Mouse (Mus musculus) C2C12 (cell line): Measurements from ENCODE around the gene Mroh8.

Experiments used
- CEBPB ChIP-seq: IDR thresholded peaks from one replicate; pipeline ENCODE4 v1.6.1; 2011; ENCODE audit warnings: low read depth, mild to moderate bottlenecking, control low read depth, moderate library complexity
- CTCF ChIP-seq: IDR thresholded peaks from one replicate; pipeline ENCODE4 v1.5.1; 2011; ENCODE audit not compliant: control insufficient read depth, insufficient read depth, insufficient read length
- FOSL1 ChIP-seq: IDR thresholded peaks from one replicate; pipeline ENCODE4 v1.8.0; 2011; ENCODE audit warnings: mild to moderate bottlenecking, low read length; ENCODE audit not compliant: poor library complexity, insufficient read depth, severe bottlenecking
- MAX ChIP-seq: IDR thresholded peaks from one replicate; pipeline ENCODE4 v1.6.1; 2011; ENCODE audit warnings: mild to moderate bottlenecking, control low read depth
- MYOD1 ChIP-seq: IDR thresholded peaks from one replicate; pipeline ENCODE4 v1.6.1; 2011; ENCODE audit warnings: low read depth; ENCODE audit not compliant: control insufficient read depth, insufficient read length
- MYOG ChIP-seq: IDR thresholded peaks from one replicate; pipeline ENCODE4 v1.6.1; 2011; ENCODE audit not compliant: control insufficient read depth, insufficient read length; ENCODE audit errors: extremely low read depth
- USF1 ChIP-seq: IDR thresholded peaks from one replicate; pipeline ENCODE4 v1.6.1; 2011; ENCODE audit warnings: low read depth, mild to moderate bottlenecking, control low read depth, moderate library complexity

DNA sequence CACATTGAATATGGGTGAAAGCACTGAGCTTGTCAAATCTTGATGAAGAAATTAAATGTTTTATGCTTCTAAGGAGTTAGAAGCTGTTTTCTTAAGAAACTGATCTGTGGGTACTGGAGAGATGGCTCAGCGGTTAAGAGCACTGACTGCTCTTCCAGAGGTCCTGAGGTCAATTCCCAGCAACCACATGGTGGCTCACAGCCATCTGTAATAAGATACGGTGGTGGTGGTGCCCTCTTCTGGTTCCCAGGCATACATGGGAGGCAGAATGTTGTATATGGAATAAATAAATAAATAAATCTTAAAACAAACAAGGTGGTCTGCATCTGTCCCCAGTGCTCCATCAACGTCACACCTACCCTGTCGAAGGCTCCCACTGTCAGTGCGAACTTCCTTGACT lies 104.9 kb downstream of the Mroh8 start:
- no peak for TF ChIP-seq CTCF
- TF ChIP-seq CEBPB, result no peak
- TF ChIP-seq MYOG, result no peak
- TF ChIP-seq MAX, result no peak
- no peak for TF ChIP-seq USF1
- no peak for TF ChIP-seq MYOD1
- no peak for TF ChIP-seq FOSL1
